Mouse (Mus musculus) retina, postnatal 7 days (tissue): Measurements from ENCODE around the gene Slc9b1.

Experiments used
- DNase-seq: peaks from one replicate; pipeline ENCODE4 v3.0.0-alpha.2; 2012; ENCODE audit warnings: low read depth, low spot score

The Slc9b1 gene

GRCm38 (mm10) chr3:135347739-135348264 lies at the start of gene Slc9b1:
Slc9b1 (plus strand) TSS chr3:135348029.
- DNase-seq = no peak

- DNase-seq = no peak
Observed at GRCm38 (mm10) chr3:135298560-135298959, 49.3 kb upstream of the Slc9b1 start.

- DNase-seq = no peak
Observed at GRCm38 (mm10) chr3:135300081-135300480, 47.7 kb upstream of the Slc9b1 start.

- DNase-seq = no peak
Observed at GRCm38 (mm10) chr3:135304060-135304459, 43.8 kb upstream of the Slc9b1 start.

- no peak for DNase-seq
Observed at GRCm38 (mm10) chr3:135304566-135304965, 43.3 kb upstream of the Slc9b1 start.

GRCm38 (mm10) chr3:135307411-135308259 lies 40.2 kb upstream of the Slc9b1 start, which contains the start of gene Slc9b2:
Slc9b2 (plus strand) TSS chr3:135307700.
- DNase-seq = no peak

GRCm38 (mm10) chr3:135312916-135313491 lies 34.8 kb upstream of the Slc9b1 start:
- DNase-seq = no peak

GRCm38 (mm10) chr3:135313727-135314126 lies 34.1 kb upstream of the Slc9b1 start:
- DNase-seq = no peak

GRCm38 (mm10) chr3:135314811-135315210 lies 33.0 kb upstream of the Slc9b1 start:
- no peak for DNase-seq

- no peak for DNase-seq
Observed at GRCm38 (mm10) chr3:135315720-135316425, 32.0 kb upstream of the Slc9b1 start.

- DNase-seq = no peak
Observed at GRCm38 (mm10) chr3:135318331-135318730, 29.5 kb upstream of the Slc9b1 start.

- no peak for DNase-seq
Observed at GRCm38 (mm10) chr3:135324354-135324753, 23.5 kb upstream of the Slc9b1 start.

GRCm38 (mm10) chr3:135327176-135327575 lies 20.7 kb upstream of the Slc9b1 start:
- no peak for DNase-seq

- no peak for DNase-seq
Observed at GRCm38 (mm10) chr3:135327601-135328000, 20.2 kb upstream of the Slc9b1 start.

GRCm38 (mm10) chr3:135328560-135328959 lies 19.3 kb upstream of the Slc9b1 start:
- peak; percentile 24 for DNase-seq

- DNase-seq = no peak
Observed at GRCm38 (mm10) chr3:135332691-135333090, 15.1 kb upstream of the Slc9b1 start.

GRCm38 (mm10) chr3:135333763-135334162 lies 14.1 kb upstream of the Slc9b1 start:
- DNase-seq = no peak

- no peak for DNase-seq
Observed at GRCm38 (mm10) chr3:135349022-135349421, 1.2 kb downstream of the Slc9b1 start.

- DNase-seq = no peak
Observed at GRCm38 (mm10) chr3:135351857-135352256, 4.0 kb downstream of the Slc9b1 start.

- DNase-seq = no peak
Observed at GRCm38 (mm10) chr3:135357394-135357793, 9.6 kb downstream of the Slc9b1 start.

GRCm38 (mm10) chr3:135375836-135376235 lies 28.0 kb downstream of the Slc9b1 start:
- no peak for DNase-seq

GRCm38 (mm10) chr3:135377445-135377844 lies 29.6 kb downstream of the Slc9b1 start:
- no peak for DNase-seq
